Mouse (Mus musculus) left cerebral cortex, adult 2 months (tissue): ENCODE data around the gene Zfp219. TPM values are rescaled to one million over a fixed set of nuclear protein-coding genes. Genes with fewer than 3 reads are reported as not detected.

Source experiments
- DNase-seq, 2 experiments: peaks; one replicate each; pipeline ENCODE4 v3.0.0; 2021 to 2022; ENCODE audit warnings: low spot score in 2 of 2, mixed read lengths in 1 of 2; ENCODE audit errors: extremely low spot score in 1 of 2
- H3K27ac ChIP-seq: fragments of 200-600 bp; 2 replicates; pipeline ENCODE4 v1.8.1; 2022
- H3K4me3 ChIP-seq: fragments of 200-600 bp; 2 replicates; pipeline ENCODE4 v1.8.1; 2022
- CTCF ChIP-seq: fragments of 200-600 bp; IDR thresholded peaks from 2 replicates; pipeline ENCODE4 v1.8.1; 2022; ENCODE audit warnings: antibody characterized with exemption, mild to moderate bottlenecking, moderate library complexity
- intact Hi-C: fragments of 180-260 bp; cut with DNase I; formaldehyde crosslinking; loops from one replicate; pipeline ENCODE4 v1.15.1; 2025
- total RNA-seq, 2 experiments: library from RNA; stranded (reverse); gene quantifications; 2 replicates each; pipeline ENCODE4 v1.2.3; 2021

Gene Zfp219
- total RNA-seq, 2 experiments from 2014 or later: 36.4 to 41.4 TPM

GRCm38 (mm10) chr14:51960316-51960715, 60.2 kb downstream of the Zfp219 start:
- H3K27ac ChIP-seq: no peak overlapping the region
- TF ChIP-seq CTCF: no peak
- H3K4me3 ChIP-seq: no peak overlapping the region
- no peak for DNase-seq
- intact Hi-C loops: no loop called here

Other genes with a start within 250 kb of the Zfp219 start
- not detected for gene Ang4, start 247.1 kb downstream of the Zfp219 start, total RNA-seq
- not detected for gene AY358078, start 220.7 kb downstream of the Zfp219 start, total RNA-seq
- gene Ear6, start 167.0 kb downstream of the Zfp219 start, total RNA-seq: not detected
- gene Mettl17, start 135.9 kb downstream of the Zfp219 start, total RNA-seq: 10 to 100 TPM; 28.8 to 35.2 TPM
- 10 to 100 TPM in 1 of 2 experiments, 1 to 10 TPM in 1; 6.3 to 10.0 TPM for gene Slc39a2, start 127.8 kb downstream of the Zfp219 start, total RNA-seq
- gene Ndrg2, start 106.6 kb downstream of the Zfp219 start, total RNA-seq: 100 to 1,000 TPM; 793 to 811 TPM
- gene Tppp2, start 102.3 kb downstream of the Zfp219 start, total RNA-seq: not detected
- not detected for gene Rnase13, start 98.0 kb downstream of the Zfp219 start, total RNA-seq
- 10 to 100 TPM; 28.8 to 31.1 TPM for gene Arhgef40, start 36.0 kb downstream of the Zfp219 start, total RNA-seq
- under 1 TPM in 1 of 2 experiments, not detected in 1; 0.37 TPM for gene Tmem253, start 5.1 kb downstream of the Zfp219 start, total RNA-seq
- not detected for gene Olfr221, start 21.7 kb upstream of the Zfp219 start, total RNA-seq
- gene Hnrnpc, start 83.3 kb upstream of the Zfp219 start, total RNA-seq: 100 to 1,000 TPM; 213 to 221 TPM
- gene Rpgrip1, start 90.0 kb upstream of the Zfp219 start, total RNA-seq: 1 to 10 TPM; 1.5 to 1.8 TPM
- 10 to 100 TPM; 52.5 to 54.7 TPM for gene Supt16, start 176.7 kb upstream of the Zfp219 start, total RNA-seq
- 100 to 1,000 TPM; 115 to 122 TPM for gene Chd8, start 237.0 kb upstream of the Zfp219 start, total RNA-seq